Comparison of ENCODE assay signal across 17 mouse cellular contexts in genomic region chr12:105102901-105103300, GRCm38 (mm10). TPM values are rescaled to one million over a fixed set of nuclear protein-coding genes. Genes with fewer than 3 reads are reported as not detected.
DNase-seq lines count a peak whose midpoint lies in the region; ATAC-seq and TF ChIP-seq lines count a peak whose summit lies in the region.
"Had no signal": no experiment of that assay in that cellular context is flagged by ENCODE, and none has a peak within 500 bp of the region (broad histone marks: within the 10 kb centered on the region; RNA-seq: fewer than 3 reads in every experiment).

No protein-coding gene starts in this region.

- no peak overlapping the region for H3K9ac ChIP-seq in hindbrain, embryonic 12.5 days
- no peak overlapping the region for H3K9ac ChIP-seq in midbrain, postnatal 0 days (replicated peaks; ENCODE audit: low read length, poor library complexity, severe bottlenecking)
- H3K9ac ChIP-seq: lung, embryonic 14.5 days had no signal

- H3K4me3 ChIP-seq in hindbrain, embryonic 12.5 days = no peak overlapping the region
- H3K4me3 ChIP-seq in hindbrain, embryonic 10.5 days = no peak overlapping the region
- H3K4me3 ChIP-seq in midbrain, postnatal 0 days (ENCODE audit: low read depth, low read length) = no peak overlapping the region
- no peak overlapping the region for H3K4me3 ChIP-seq in embryonic facial prominence, embryonic 10.5 days

- no peak overlapping the region for H3K27ac ChIP-seq in hindbrain, embryonic 12.5 days
- no peak overlapping the region for H3K27ac ChIP-seq in hindbrain, embryonic 10.5 days
- H3K27ac ChIP-seq in midbrain, postnatal 0 days (ENCODE audit: low read depth, low read length) = peak overlapping the region; percentile 66
- H3K27ac ChIP-seq in embryonic facial prominence, embryonic 10.5 days (replicated peaks) = no peak overlapping the region

- H3K4me1 ChIP-seq in hindbrain, embryonic 12.5 days = peaks cover 10% of the 10 kb centered on the region
- peaks cover 27% of the 10 kb centered on the region for H3K4me1 ChIP-seq in hindbrain, embryonic 10.5 days (replicated peaks)
- H3K4me1 ChIP-seq in midbrain, postnatal 0 days (ENCODE audit: insufficient read depth, low read length) = peaks cover 7% of the 10 kb centered on the region
- peaks cover 18% of the 10 kb centered on the region for H3K4me1 ChIP-seq in embryonic facial prominence, embryonic 10.5 days

- H3K4me2 ChIP-seq in hindbrain, embryonic 12.5 days (replicated peaks) = no peak overlapping the region
- peak overlapping the region; percentile 7; the same call in 1 of the 2 replicates for H3K4me2 ChIP-seq in midbrain, postnatal 0 days (ENCODE audit: low read depth, low read length, poor library complexity, severe bottlenecking)
- H3K4me2 ChIP-seq: lung, embryonic 14.5 days had no signal

- H3K27me3 ChIP-seq in hindbrain, embryonic 12.5 days = peaks cover 4% of the 10 kb centered on the region
- H3K27me3 ChIP-seq in hindbrain, embryonic 10.5 days (ENCODE audit: insufficient read depth, poor library complexity, severe bottlenecking) = peaks cover 23% of the 10 kb centered on the region; the same call in 1 of the 2 replicates
- H3K27me3 ChIP-seq in midbrain, postnatal 0 days (ENCODE audit: insufficient read depth, low read length) = no peaks in the 10 kb centered on the region
- peaks cover 7% of the 10 kb centered on the region for H3K27me3 ChIP-seq in embryonic facial prominence, embryonic 10.5 days (replicated peaks; ENCODE audit: low read depth, poor library complexity, severe bottlenecking)

- WGBS in hindbrain, embryonic 12.5 days = 48% methylated on average over 8 of the region's 8 CpGs
- WGBS in hindbrain, embryonic 10.5 days = 56% methylated on average over 8 of the region's 8 CpGs
- 23% methylated on average over 8 of the region's 8 CpGs for WGBS in midbrain, postnatal 0 days
- WGBS in embryonic facial prominence, embryonic 10.5 days = 57% methylated on average over 8 of the region's 8 CpGs

- 0 out of 2 replicates have a peak, but pooled peaks have one; percentile 23 for ATAC-seq in hindbrain, embryonic 12.5 days (ENCODE audit: low FRiP score)
- ATAC-seq in midbrain, postnatal 0 days (ENCODE audit: low FRiP score) = peak; percentile 87

- no peaks in the 10 kb centered on the region for H3K36me3 ChIP-seq in hindbrain, embryonic 12.5 days
- no peaks in the 10 kb centered on the region for H3K36me3 ChIP-seq in hindbrain, embryonic 10.5 days
- no peaks in the 10 kb centered on the region for H3K36me3 ChIP-seq in midbrain, postnatal 0 days (ENCODE audit: insufficient read depth, low read length)
- H3K36me3 ChIP-seq in embryonic facial prominence, embryonic 10.5 days (replicated peaks) = no peaks in the 10 kb centered on the region

- TF ChIP-seq CTCF in midbrain, postnatal 0 days (IDR thresholded peaks at IDR 0.05) = peak; percentile 7; the same call in 1 of the 2 replicates

- H3K9me3 ChIP-seq in hindbrain, embryonic 12.5 days (replicated peaks) = no peaks in the 10 kb centered on the region
- no peaks in the 10 kb centered on the region for H3K9me3 ChIP-seq in hindbrain, embryonic 10.5 days
- H3K9me3 ChIP-seq in midbrain, postnatal 0 days (ENCODE audit: low read length) = no peaks in the 10 kb centered on the region
- H3K9me3 ChIP-seq in embryonic facial prominence, embryonic 10.5 days = no peaks in the 10 kb centered on the region

- no peak for DNase-seq in hindbrain, embryonic 10.5 days (ENCODE audit: low spot score)
- DNase-seq in brain, adult 2 months (ENCODE audit: low read depth, low spot score) = peak; percentile 87
- DNase-seq in frontal cortex, adult 2 months (ENCODE audit: extremely low spot score in 1 of 2, low spot score in 1 of 2) = peak; percentile 13 to 50
- DNase-seq in midbrain, postnatal 0 days (ENCODE audit: low spot score) = peak; percentile 76
- DNase-seq in natural killer cell, adult 2 months (ENCODE audit: low spot score in 2 of 2) = no peak
- no peak for DNase-seq in lung, postnatal 4 days
- DNase-seq in embryonic facial prominence, embryonic 10.5 days (ENCODE audit: low spot score) = no peak
- DNase-seq: gastrocnemius, postnatal 36 days; kidney, adult 18-20 months; lung, embryonic 14.5 days had no signal

RNA-seq across cellular contexts. Expression of gene Tcl1b2, which starts 42.9 kb away (rescaled TPM):
- not detected in 2 replicates for polyA plus RNA-seq in hindbrain, embryonic 12.5 days (2016; fragmentation: Nextera tagmentation; extraction: Ambion mirVana)
- polyA plus RNA-seq in hindbrain, embryonic 10.5 days (2016; fragmentation: Nextera tagmentation; extraction: Ambion mirVana) = not detected in 2 replicates
- not detected in 2 replicates for polyA plus RNA-seq in frontal cortex, adult 2 months (2012; rRNA removed)
- total RNA-seq in midbrain, postnatal 0 days (2014; rRNA removed) = not detected in 2 replicates
- polyA plus RNA-seq in midbrain, postnatal 0 days (2015; fragmentation: Nextera tagmentation; extraction: Ambion mirVana) = not detected in 2 replicates
- not detected in 2 replicates for polyA plus RNA-seq in embryonic facial prominence, embryonic 10.5 days (2016; fragmentation: Nextera tagmentation; extraction: Ambion mirVana)
- total RNA-seq: gastrocnemius, postnatal 36 days; layer of hippocampus, adult 18-20 months; megakaryocyte-erythroid progenitor cell, adult 5-6 weeks had no signal
- polyA plus RNA-seq: heart, postnatal 0 days; lung, embryonic 14.5 days; stomach, embryonic 14.5 days; urinary bladder, adult 2 months had no signal

RNA-seq across cellular contexts. Expression of gene Tcl1b1, which starts 56.6 kb away (rescaled TPM):
- polyA plus RNA-seq in hindbrain, embryonic 12.5 days (2016; fragmentation: Nextera tagmentation; extraction: Ambion mirVana) = not detected in 2 replicates
- polyA plus RNA-seq in hindbrain, embryonic 10.5 days (2016; fragmentation: Nextera tagmentation; extraction: Ambion mirVana) = not detected in 2 replicates
- not detected in 2 replicates for polyA plus RNA-seq in frontal cortex, adult 2 months (2012; rRNA removed)
- not detected in 2 replicates for total RNA-seq in midbrain, postnatal 0 days (2014; rRNA removed)
- polyA plus RNA-seq in midbrain, postnatal 0 days (2015; fragmentation: Nextera tagmentation; extraction: Ambion mirVana) = not detected in 2 replicates
- not detected in 2 replicates for polyA plus RNA-seq in embryonic facial prominence, embryonic 10.5 days (2016; fragmentation: Nextera tagmentation; extraction: Ambion mirVana)
- total RNA-seq: gastrocnemius, postnatal 36 days; layer of hippocampus, adult 18-20 months; megakaryocyte-erythroid progenitor cell, adult 5-6 weeks had no signal
- polyA plus RNA-seq: heart, postnatal 0 days; limb, embryonic 14.5 days; lung, embryonic 14.5 days; stomach, embryonic 14.5 days; urinary bladder, adult 2 months had no signal

Comparison
In these comparisons a context has a peak if more than half of its experiments do, and no peak if none do; other contexts are left out.
1. DNase-seq: peak in brain, adult 2 months (single experiment), frontal cortex, adult 2 months (2 of 2) and midbrain, postnatal 0 days (single experiment); none in hindbrain, embryonic 10.5 days (single experiment), natural killer cell, adult 2 months (0 of 2), lung, postnatal 4 days (0 of 2) and embryonic facial prominence, embryonic 10.5 days (single experiment).